In the genomic region with DNA sequence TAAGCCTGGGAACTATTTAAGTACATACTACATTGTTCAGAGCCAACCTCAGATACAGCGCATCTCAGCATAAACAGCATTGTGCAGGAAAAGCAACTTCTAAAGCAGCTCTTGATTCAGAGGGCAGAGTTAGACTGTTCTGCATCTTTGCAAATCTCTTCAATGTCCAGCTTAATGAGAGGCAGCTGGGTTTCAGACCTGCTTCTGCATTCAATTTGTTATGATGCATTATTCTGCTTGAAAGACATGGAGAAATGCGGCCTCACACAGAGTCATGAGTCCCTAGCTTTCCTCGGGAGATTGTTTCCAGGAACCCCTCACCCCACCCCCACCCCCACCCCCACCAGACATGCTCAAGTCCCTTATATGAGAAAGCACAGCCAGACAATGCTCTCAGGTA, we compare ENCODE assay signal across 21 mouse cellular contexts.
"Had no signal": no experiment of that assay in that cellular context is flagged by ENCODE, and none has a peak within 500 bp of the region (broad histone marks: within the 10 kb centered on the region; RNA-seq: fewer than 3 reads in every experiment).

No protein-coding gene starts in this region.

- H3K9me3 ChIP-seq: liver, embryonic 12.5 days; liver, embryonic 15.5 days; lung, embryonic 15.5 days had no signal

- H3K4me3 ChIP-seq: left cerebral cortex, adult 2 months; limb, embryonic 13.5 days; liver, embryonic 12.5 days; liver, embryonic 15.5 days; lung, embryonic 15.5 days; megakaryocyte, embryonic 14.5 days; midbrain, embryonic 10.5 days; midbrain, embryonic 13.5 days had no signal

- H3K9ac ChIP-seq: limb, embryonic 13.5 days; liver, embryonic 12.5 days; liver, embryonic 15.5 days; lung, embryonic 15.5 days; midbrain, embryonic 13.5 days had no signal

- DNase-seq: kidney, adult 2 months; kidney, postnatal 36 days; layer of hippocampus, postnatal 36 days; liver; lung, adult 18-20 months; lung, postnatal 10 days; lung, postnatal 36 days; right cerebral cortex, postnatal 25 days; spleen, adult 18-20 months; thymus, adult 2 months; thymus, postnatal 14 days; thymus, postnatal 4 days had no signal

- H3K36me3 ChIP-seq: liver, embryonic 15.5 days; midbrain, embryonic 10.5 days; midbrain, embryonic 13.5 days had no signal

- H3K27me3 ChIP-seq: liver, embryonic 12.5 days; liver, embryonic 15.5 days; megakaryocyte, embryonic 14.5 days had no signal

- ATAC-seq: liver, embryonic 12.5 days; midbrain, embryonic 13.5 days had no signal

- H3K27ac ChIP-seq: kidney, postnatal 0 days; left cerebral cortex, adult 2 months; limb, embryonic 13.5 days; liver, embryonic 12.5 days; liver, embryonic 15.5 days; lung, embryonic 15.5 days; midbrain, embryonic 10.5 days; midbrain, embryonic 13.5 days had no signal

- H3K4me2 ChIP-seq: limb, embryonic 13.5 days; liver, embryonic 12.5 days; liver, embryonic 15.5 days; lung, embryonic 15.5 days; midbrain, embryonic 13.5 days had no signal
